Mouse (Mus musculus) subcutaneous adipose tissue, adult 2 months (tissue): ENCODE results near the gene Dapl1. TPM values are rescaled to one million over a fixed set of nuclear protein-coding genes. Genes with fewer than 3 reads are reported as not detected.

ENCODE experiments used
- polyA plus RNA-seq: library from polyadenylated mRNA; depleted of rRNA; stranded (reverse); fragments of >200 nt; gene quantifications from 2 replicates; pipeline ENCODE4 v1.2.3, GENCODE M21; 2012; ENCODE audit warnings: low replicate concordance; rRNA removed

The Dapl1 gene
- polyA plus RNA-seq: not detected in 2 replicates

GRCm38 (mm10) chr2:59484438-59484837 lies at the start of gene Dapl1:
TSS of gene Dapl1 (plus strand) at chr2:59484653.

Other genes with a start within 250 kb of the Dapl1 start
- 19.9 and 28.9 TPM in 2 replicates for gene Tanc1, start 127.4 kb downstream of the Dapl1 start, polyA plus RNA-seq